Mouse (Mus musculus) spleen, adult 2 months (tissue): Measurements from ENCODE around the gene Megf9.

Source experiments
- CTCF ChIP-seq: fragments of 200-500 bp; IDR thresholded peaks from 2 replicates; pipeline ENCODE4 v1.5.1; 2011; ENCODE audit warnings: mild to moderate bottlenecking, inconsistent platforms; ENCODE audit not compliant: insufficient read depth, insufficient read length, insufficient replicate concordance; ENCODE audit errors: extremely low read depth
- POLR2A ChIP-seq: fragments of 200-500 bp; IDR thresholded peaks from 2 replicates; pipeline ENCODE4 v1.6.1; 2011; ENCODE audit warnings: low read depth, low read length, inconsistent platforms

DNA sequence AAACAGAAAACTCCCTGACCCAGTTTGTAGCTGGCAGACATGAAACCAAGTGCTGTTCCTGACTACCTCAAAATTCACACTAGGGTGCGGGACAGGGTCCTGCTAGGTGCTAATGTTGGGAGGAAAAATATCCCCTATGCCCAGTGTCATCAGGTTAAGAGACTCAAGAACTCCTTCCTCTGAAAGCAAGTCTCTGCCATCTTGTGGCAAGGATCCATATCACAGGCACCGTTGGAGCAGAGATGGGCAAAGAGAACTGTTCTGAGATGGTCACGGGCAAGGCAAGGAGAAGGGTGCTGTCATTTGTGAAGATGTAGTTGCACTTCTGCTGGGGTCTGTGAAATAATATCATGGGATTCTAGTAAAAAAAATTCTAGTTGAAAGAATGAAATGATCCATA, 44.9 kb upstream of the Megf9 start:
- TF ChIP-seq CTCF (no peak), POLR2A (no peak)
